Mouse (Mus musculus): ENCODE measurements around the gene Irs2. TPM values are rescaled to one million over a fixed set of nuclear protein-coding genes. Genes with fewer than 3 reads are reported as not detected.
A peak's percentile ranks its signal among the peaks of the same experiment; 100 is the strongest.

The Irs2 gene
- polyA plus RNA-seq, 1 experiment from 2014 or later = 8.3 TPM

DNA sequence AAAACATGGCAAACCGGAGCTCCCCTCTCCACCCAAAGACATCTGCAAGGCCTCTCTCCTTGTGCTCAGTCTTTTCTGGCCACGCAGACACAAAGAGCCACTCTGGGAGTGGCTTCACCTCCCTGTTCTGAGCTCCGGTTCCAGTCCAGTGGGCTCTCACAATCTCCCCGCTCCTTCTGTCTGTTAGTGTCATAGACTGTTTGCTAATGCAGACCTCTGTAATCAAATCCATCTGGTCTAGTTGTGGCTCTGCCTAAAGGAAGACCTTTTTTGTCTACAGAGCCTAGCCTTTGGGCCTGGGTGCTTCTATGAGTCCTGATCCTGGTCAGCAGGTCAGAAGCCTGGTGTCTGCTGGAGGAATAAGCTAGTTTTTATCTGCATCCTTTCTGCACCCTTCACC is 56.7 kb downstream of the Irs2 start:
- no peak for DNase-seq (ENCODE audit: low spot score)
- Histone ChIP-seq H3K27me3 (replicated peaks; ENCODE audit: control insufficient read depth, insufficient read depth, low read length) (peaks cover 6% of the 10 kb centered on the region; the same call in 1 of the 2 replicates), H3K36me3 (ENCODE audit: control insufficient read depth, insufficient read depth, low read length) (no peaks in the 10 kb centered on the region), H3K4me3 (ENCODE audit: low read depth, low read length) (no peak overlapping the region), H3K4me1 (replicated peaks; ENCODE audit: control insufficient read depth, insufficient read depth, low read length) (peaks cover 13% of the 10 kb centered on the region), H3K9me3 (ENCODE audit: control insufficient read depth, low read length) (no peaks in the 10 kb centered on the region), H3K4me2 (no peak overlapping the region), H3K9ac (ENCODE audit: low read depth, low read length) (no peak overlapping the region), H3K27ac (ENCODE audit: low read depth, low read length) (no peak overlapping the region)
- 63% methylated on average over 4 of the region's 4 CpGs for WGBS
- no peak for ATAC-seq (replicated peaks; ENCODE audit: low FRiP score)

DNA sequence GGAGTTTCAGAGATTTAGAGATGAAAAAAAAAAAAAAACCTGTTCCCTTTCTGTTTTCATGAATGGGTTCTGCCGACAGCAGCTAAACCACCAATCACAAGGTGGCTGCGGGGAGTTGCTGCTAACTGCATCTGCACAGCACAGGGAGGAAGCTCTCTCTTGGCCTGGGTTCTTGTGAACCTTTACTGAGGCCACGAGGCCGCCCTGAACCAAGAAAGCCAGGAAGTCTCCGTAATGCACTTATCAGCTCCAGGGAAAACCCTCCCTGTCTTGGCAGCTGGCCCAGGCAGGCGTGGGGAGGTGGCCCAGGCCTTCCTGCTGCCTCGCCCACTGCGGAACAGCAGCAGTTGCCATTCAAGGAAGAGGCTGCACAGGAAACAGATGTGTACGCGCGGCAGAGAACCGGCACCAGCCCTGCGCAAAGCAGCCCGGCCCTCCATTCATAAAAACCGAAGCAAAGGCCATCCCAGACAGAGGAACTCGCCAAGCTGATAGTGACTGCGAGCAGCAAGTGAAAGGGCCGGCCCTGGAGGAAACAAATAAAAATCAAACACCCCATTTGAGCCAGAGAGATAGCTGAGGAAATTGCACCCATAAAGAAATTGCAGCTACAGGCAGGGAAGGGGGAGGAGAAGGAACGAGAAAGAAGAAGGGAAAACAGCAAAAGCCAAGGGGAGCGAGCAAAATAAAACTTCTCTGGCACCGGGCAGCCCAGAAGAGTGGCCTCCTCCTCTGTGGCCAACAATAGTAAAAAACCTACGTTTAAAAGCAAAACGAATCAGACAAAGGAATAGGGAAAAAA is 62.1 kb downstream of the Irs2 start:
- Histone ChIP-seq H3K4me2 (peak overlapping the region; percentile 64), H3K4me1 (replicated peaks; ENCODE audit: control insufficient read depth, insufficient read depth, low read length) (peaks cover 23% of the 10 kb centered on the region; the same call in 1 of the 2 replicates), H3K27ac (ENCODE audit: low read depth, low read length) (peak overlapping the region; percentile 69; the same call in 1 of the 2 replicates), H3K9me3 (ENCODE audit: control insufficient read depth, low read length) (no peaks in the 10 kb centered on the region), H3K4me3 (ENCODE audit: low read depth, low read length) (peak overlapping the region; percentile 10; the same call in 1 of the 2 replicates), H3K36me3 (ENCODE audit: control insufficient read depth, insufficient read depth, low read length) (no peaks in the 10 kb centered on the region), H3K27me3 (replicated peaks; ENCODE audit: control insufficient read depth, insufficient read depth, low read length) (no peaks in the 10 kb centered on the region), H3K9ac (ENCODE audit: low read depth, low read length) (peak overlapping the region; percentile 31)
- 5% methylated on average over 23 of the region's 23 CpGs for whole genome bisulfite sequencing
- DNase-seq (ENCODE audit: low spot score) = peak; percentile 85
- ATAC-seq (replicated peaks; ENCODE audit: low FRiP score) = peak; percentile 86

DNA sequence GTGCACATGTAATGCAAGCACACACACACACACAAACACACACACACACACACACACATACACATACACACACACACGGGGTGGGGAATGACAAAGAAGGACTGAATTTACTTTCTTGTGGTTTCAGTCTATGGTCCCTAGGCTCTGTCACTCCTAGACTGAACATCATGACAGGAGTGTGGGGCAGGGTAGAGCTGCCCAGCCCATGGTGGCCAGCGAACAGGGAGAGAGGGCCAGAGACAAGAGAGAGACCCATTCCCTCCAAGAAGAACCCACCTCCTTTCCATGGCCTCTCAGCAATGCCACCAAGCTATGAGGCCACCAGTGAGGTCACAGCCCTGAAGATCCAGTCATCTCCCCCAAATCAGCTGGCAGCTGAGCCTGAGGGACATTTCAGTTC is 62.8 kb downstream of the Irs2 start:
- Histone ChIP-seq H3K4me2 (peak overlapping the region; percentile 64; the same call in 1 of the 2 replicates), H3K36me3 (ENCODE audit: control insufficient read depth, insufficient read depth, low read length) (no peaks in the 10 kb centered on the region), H3K4me1 (replicated peaks; ENCODE audit: control insufficient read depth, insufficient read depth, low read length) (peaks cover 23% of the 10 kb centered on the region; the same call in 1 of the 2 replicates), H3K9me3 (ENCODE audit: control insufficient read depth, low read length) (no peaks in the 10 kb centered on the region), H3K4me3 (ENCODE audit: low read depth, low read length) (no peak overlapping the region), H3K27ac (ENCODE audit: low read depth, low read length) (peak overlapping the region; percentile 69; the same call in 1 of the 2 replicates), H3K9ac (ENCODE audit: low read depth, low read length) (0 out of 2 replicates have a peak overlapping the region, but pooled peaks have one; percentile 31), H3K27me3 (replicated peaks; ENCODE audit: control insufficient read depth, insufficient read depth, low read length) (no peaks in the 10 kb centered on the region)
- ATAC-seq (replicated peaks; ENCODE audit: low FRiP score) = no peak
- no peak for DNase-seq (ENCODE audit: low spot score)
- 56% methylated on average over 2 of the region's 2 CpGs for whole genome bisulfite sequencing

DNA sequence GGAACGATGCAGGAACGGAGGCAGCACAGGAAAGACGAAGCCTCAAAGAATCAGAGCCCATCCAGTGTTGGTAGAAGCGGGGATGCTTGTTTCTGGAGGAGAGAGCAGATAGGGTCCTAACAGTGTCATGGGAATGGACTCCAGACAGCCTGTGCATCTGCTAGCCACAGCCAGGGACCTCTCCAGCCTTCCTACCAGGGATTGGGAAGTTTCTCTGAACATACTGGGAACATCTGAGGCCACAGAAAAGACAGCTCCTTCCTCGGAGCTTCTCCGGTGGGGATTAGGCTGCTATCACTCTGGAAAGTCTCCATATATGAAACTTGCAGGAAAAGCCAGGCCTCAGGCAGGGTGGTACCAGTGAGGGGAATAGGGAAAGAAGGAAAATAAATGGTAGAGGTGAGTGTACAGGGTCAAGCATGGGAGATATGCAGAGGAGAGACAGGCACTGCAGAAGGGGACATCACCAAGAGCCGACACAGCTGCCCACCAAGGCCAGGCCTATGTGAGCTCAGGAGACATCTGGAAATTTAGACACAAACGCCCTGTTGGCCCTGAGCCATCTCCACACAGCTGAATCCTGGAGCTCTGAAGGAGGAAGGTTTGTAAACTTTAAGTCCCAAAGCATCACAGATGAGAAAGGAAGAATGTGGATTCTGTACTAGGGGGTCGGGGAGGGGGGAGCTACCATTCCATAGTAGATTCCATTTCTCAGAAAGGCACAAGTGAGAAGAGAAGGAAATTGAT is 64.8 kb downstream of the Irs2 start:
- ATAC-seq (replicated peaks; ENCODE audit: low FRiP score) (no peak), DNase-seq (ENCODE audit: low spot score) (no peak)
- H3K27ac ChIP-seq (ENCODE audit: low read depth, low read length) = no peak overlapping the region

DNA sequence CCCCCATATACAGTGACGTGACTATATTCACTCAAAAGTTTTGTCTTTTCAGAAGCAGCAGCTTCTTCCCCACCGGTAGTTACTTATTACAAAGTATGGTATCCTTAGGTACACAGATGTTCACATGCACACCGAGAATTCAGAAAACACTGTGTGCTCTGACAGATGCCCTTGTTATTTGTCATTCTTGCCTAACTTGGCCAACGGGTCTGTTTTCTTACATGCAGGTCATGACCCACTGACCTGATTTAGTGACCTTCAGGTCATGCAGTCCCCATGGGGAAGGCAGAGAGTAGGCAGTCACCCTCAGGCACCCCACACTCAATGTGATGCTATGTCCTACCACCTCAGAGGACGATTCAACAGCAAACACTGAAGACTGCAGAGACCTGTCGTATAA is 68.4 kb downstream of the Irs2 start:
- 63% methylated on average over 6 of the region's 6 CpGs for WGBS
- no peak overlapping the region for H3K4me3 ChIP-seq (ENCODE audit: low read depth, low read length)
- no peak overlapping the region for H3K9ac ChIP-seq (ENCODE audit: low read depth, low read length)
- H3K27me3 ChIP-seq (replicated peaks; ENCODE audit: control insufficient read depth, insufficient read depth, low read length) = 0 out of 2 replicates have a peak, but pooled peaks cover 11% of the 10 kb centered on the region
- no peak overlapping the region for H3K27ac ChIP-seq (ENCODE audit: low read depth, low read length)
- H3K9me3 ChIP-seq (ENCODE audit: control insufficient read depth, low read length) = no peaks in the 10 kb centered on the region
- no peaks in the 10 kb centered on the region for H3K36me3 ChIP-seq (ENCODE audit: control insufficient read depth, insufficient read depth, low read length)
- no peak overlapping the region for H3K4me2 ChIP-seq
- no peaks in the 10 kb centered on the region for H3K4me1 ChIP-seq (replicated peaks; ENCODE audit: control insufficient read depth, insufficient read depth, low read length)
- DNase-seq (ENCODE audit: low spot score) (no peak), ATAC-seq (replicated peaks; ENCODE audit: low FRiP score) (0 out of 2 replicates have a peak, but pooled peaks have one; percentile 23)

More for the DNA sequence above, 64.8 kb downstream of the Irs2 start:
- no peaks in the 10 kb centered on the region for H3K36me3 ChIP-seq (ENCODE audit: control insufficient read depth, insufficient read depth, low read length)
- 74% methylated on average over 9 of the region's 9 CpGs for WGBS
- H3K4me2 ChIP-seq = no peak overlapping the region
- peaks cover 23% of the 10 kb centered on the region; the same call in 1 of the 2 replicates for H3K4me1 ChIP-seq (replicated peaks; ENCODE audit: control insufficient read depth, insufficient read depth, low read length)
- no peaks in the 10 kb centered on the region for H3K9me3 ChIP-seq (ENCODE audit: control insufficient read depth, low read length)
- H3K9ac ChIP-seq (ENCODE audit: low read depth, low read length) = no peak overlapping the region
- H3K4me3 ChIP-seq (ENCODE audit: low read depth, low read length) = no peak overlapping the region
- H3K27me3 ChIP-seq (replicated peaks; ENCODE audit: control insufficient read depth, insufficient read depth, low read length) = 0 out of 2 replicates have a peak, but pooled peaks cover 3% of the 10 kb centered on the region

DNA sequence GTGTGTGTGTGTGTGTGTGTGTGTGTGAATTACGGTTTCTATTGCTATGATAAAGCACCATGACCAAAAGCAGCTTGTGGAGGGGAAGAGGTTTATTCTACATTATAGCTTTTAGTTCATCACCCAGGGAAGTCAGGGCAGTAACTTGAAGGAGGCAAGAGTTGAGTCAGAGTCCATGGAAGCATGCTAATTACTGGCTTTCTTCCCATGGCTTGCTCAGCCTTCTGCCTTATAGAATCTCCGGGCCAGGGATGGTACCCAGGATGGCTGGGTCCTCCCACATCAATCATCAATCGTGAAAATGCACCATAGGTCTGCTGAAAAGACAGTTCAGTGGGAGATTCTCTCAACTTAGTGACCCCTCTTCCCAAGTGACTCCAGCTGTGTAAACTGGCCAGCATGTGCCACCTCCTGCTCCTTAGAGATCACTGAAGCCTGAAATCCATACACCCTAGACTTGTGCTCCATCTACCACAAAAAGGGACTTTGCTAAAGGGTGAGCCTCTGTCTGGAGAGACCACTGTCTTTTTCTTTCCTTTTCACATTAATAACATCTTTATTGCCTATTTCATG is 69.0 kb downstream of the Irs2 start:
- H3K9ac ChIP-seq (ENCODE audit: low read depth, low read length) = no peak overlapping the region
- ATAC-seq (replicated peaks; ENCODE audit: low FRiP score) = no peak
- H3K4me2 ChIP-seq = no peak overlapping the region
- no peaks in the 10 kb centered on the region for H3K36me3 ChIP-seq (ENCODE audit: control insufficient read depth, insufficient read depth, low read length)
- H3K4me1 ChIP-seq (replicated peaks; ENCODE audit: control insufficient read depth, insufficient read depth, low read length) = no peaks in the 10 kb centered on the region
- no peak overlapping the region for H3K27ac ChIP-seq (ENCODE audit: low read depth, low read length)
- no peak overlapping the region for H3K4me3 ChIP-seq (ENCODE audit: low read depth, low read length)
- no peak for DNase-seq (ENCODE audit: low spot score)
- WGBS = 66% methylated on average over 3 of the region's 3 CpGs
- no peaks in the 10 kb centered on the region for H3K9me3 ChIP-seq (ENCODE audit: control insufficient read depth, low read length)
- 0 out of 2 replicates have a peak, but pooled peaks cover 14% of the 10 kb centered on the region for H3K27me3 ChIP-seq (replicated peaks; ENCODE audit: control insufficient read depth, insufficient read depth, low read length)

DNA sequence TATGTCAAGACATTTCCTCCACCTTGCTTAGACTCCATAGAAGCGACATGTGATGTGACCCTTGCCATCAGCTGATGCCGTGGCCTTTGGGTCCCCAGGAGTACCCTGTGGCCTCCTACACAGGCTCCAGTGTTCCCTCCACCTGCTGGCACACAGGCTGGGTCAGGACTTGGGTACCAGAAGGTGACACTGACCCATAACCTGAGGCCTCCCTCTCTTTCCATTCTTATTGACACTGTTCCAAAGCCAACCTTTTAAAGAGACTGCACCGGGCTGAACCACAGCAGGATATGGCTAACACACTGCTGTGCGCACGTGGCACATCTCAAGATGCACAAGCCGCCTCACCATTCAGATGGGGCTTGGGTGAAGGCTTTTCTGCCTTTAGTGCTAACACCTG is 70.0 kb downstream of the Irs2 start:
- 0 out of 2 replicates have a peak, but pooled peaks cover 14% of the 10 kb centered on the region for H3K27me3 ChIP-seq (replicated peaks; ENCODE audit: control insufficient read depth, insufficient read depth, low read length)
- WGBS = 86% methylated on average over 6 of the region's 6 CpGs
- no peaks in the 10 kb centered on the region for H3K9me3 ChIP-seq (ENCODE audit: control insufficient read depth, low read length)
- H3K27ac ChIP-seq (ENCODE audit: low read depth, low read length) = no peak overlapping the region
- no peak overlapping the region for H3K9ac ChIP-seq (ENCODE audit: low read depth, low read length)
- ATAC-seq (replicated peaks; ENCODE audit: low FRiP score) (no peak), DNase-seq (ENCODE audit: low spot score) (no peak)
- H3K4me3 ChIP-seq (ENCODE audit: low read depth, low read length) = no peak overlapping the region
- no peak overlapping the region for H3K4me2 ChIP-seq
- H3K4me1 ChIP-seq (replicated peaks; ENCODE audit: control insufficient read depth, insufficient read depth, low read length) = no peaks in the 10 kb centered on the region
- no peaks in the 10 kb centered on the region for H3K36me3 ChIP-seq (ENCODE audit: control insufficient read depth, insufficient read depth, low read length)

DNA sequence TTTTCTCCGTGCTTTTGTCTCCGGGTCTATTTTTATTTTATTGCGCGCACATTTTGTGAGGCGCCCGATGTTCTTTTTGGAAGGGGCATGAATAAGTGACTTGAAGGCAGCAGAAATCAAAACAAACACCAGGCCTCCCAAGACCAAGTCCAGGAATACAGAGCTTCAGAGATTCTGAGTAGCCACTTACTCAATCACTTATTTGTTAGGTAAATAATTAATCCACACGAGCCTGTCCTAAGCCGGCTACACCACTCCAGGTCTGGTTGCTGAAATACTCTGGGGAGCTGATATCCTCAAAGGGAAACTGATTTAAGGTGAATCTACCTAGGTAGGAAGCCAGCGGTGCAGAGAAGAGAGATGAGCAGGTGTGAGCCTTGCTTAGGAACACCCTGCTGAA is 71.6 kb downstream of the Irs2 start:
- WGBS = 76% methylated on average over 9 of the region's 9 CpGs
- Histone ChIP-seq H3K9ac (ENCODE audit: low read depth, low read length) (no peak overlapping the region), H3K4me3 (ENCODE audit: low read depth, low read length) (no peak overlapping the region), H3K36me3 (ENCODE audit: control insufficient read depth, insufficient read depth, low read length) (no peaks in the 10 kb centered on the region), H3K9me3 (ENCODE audit: control insufficient read depth, low read length) (no peaks in the 10 kb centered on the region), H3K27ac (ENCODE audit: low read depth, low read length) (no peak overlapping the region), H3K4me2 (no peak overlapping the region), H3K27me3 (replicated peaks; ENCODE audit: control insufficient read depth, insufficient read depth, low read length) (0 out of 2 replicates have a peak, but pooled peaks cover 14% of the 10 kb centered on the region), H3K4me1 (replicated peaks; ENCODE audit: control insufficient read depth, insufficient read depth, low read length) (no peaks in the 10 kb centered on the region)
- ATAC-seq (replicated peaks; ENCODE audit: low FRiP score) = no peak
- DNase-seq (ENCODE audit: low spot score) = no peak
